Mouse (Mus musculus) midbrain, embryonic 16.5 days (tissue): ENCODE data around the gene Ifngr2. TPM values are rescaled to one million over a fixed set of nuclear protein-coding genes. Genes with fewer than 3 reads are reported as not detected.

Source experiments
- ATAC-seq: fragments of 200-750 bp; cut with Nextera tagmentation; 2 replicates; pipeline ENCODE4 v1.8.0; 2017; ENCODE audit warnings: moderate TSS enrichment
- H3K27ac ChIP-seq: fragments of 300-500 bp; sonication (generic); 2 replicates; pipeline ENCODE4 v1.5.1; 2014; ENCODE audit warnings: mild to moderate bottlenecking, low read length, mixed read lengths
- H3K27me3 ChIP-seq: fragments of 300-500 bp; sonication (generic); 2 replicates; pipeline ENCODE4 v1.6.1; 2014; ENCODE audit warnings: low read depth, low read length, mixed read lengths; ENCODE audit not compliant: control insufficient read depth, insufficient read depth
- H3K36me3 ChIP-seq: fragments of 300-500 bp; sonication (generic); 2 replicates; pipeline ENCODE4 v1.6.1; 2014; ENCODE audit warnings: mild to moderate bottlenecking, low read length, moderate library complexity, mixed read lengths; ENCODE audit not compliant: control insufficient read depth, insufficient read depth
- H3K4me1 ChIP-seq: fragments of 300-500 bp; sonication (generic); 2 replicates; pipeline ENCODE4 v1.6.1; 2014; ENCODE audit warnings: mild to moderate bottlenecking, low read length, mixed read lengths; ENCODE audit not compliant: control insufficient read depth, insufficient read depth
- H3K4me2 ChIP-seq: fragments of 300-500 bp; sonication (generic); 2 replicates; pipeline ENCODE4 v1.6.1; 2014; ENCODE audit warnings: mild to moderate bottlenecking, low read length, mixed read lengths
- H3K4me3 ChIP-seq: fragments of 300-500 bp; sonication (generic); 2 replicates; pipeline ENCODE4 v1.5.1; 2014; ENCODE audit warnings: low read depth, mild to moderate bottlenecking, low read length, moderate library complexity, mixed read lengths
- H3K9ac ChIP-seq: fragments of 300-500 bp; sonication (generic); 2 replicates; pipeline ENCODE4 v1.6.1; 2014; ENCODE audit warnings: low read depth, low read length, mixed read lengths
- H3K9me3 ChIP-seq: fragments of 300-500 bp; sonication (generic); replicated peaks from 2 replicates; pipeline ENCODE4 v1.6.1; 2014; ENCODE audit warnings: mild to moderate bottlenecking, low read length, mixed read lengths; ENCODE audit not compliant: control insufficient read depth, poor library complexity, severe bottlenecking
- WGBS: fragments of 180-500 bp; shearing (Covaris S2); extraction: QIAGEN DNeasy Blood & Tissue Kit; methylation state at CpG from one replicate; pipeline ENCODE4 v1.1.7; 2014; 5-methylcytosine and 5-hydroxymethylcytosine counted together
- polyA plus RNA-seq: library from polyadenylated mRNA; unstranded; fragments of >200 nt; fragmentation: Nextera tagmentation; extraction: Ambion mirVana; gene quantifications from 2 replicates; pipeline ENCODE4 v1.2.1, GENCODE M21; 2015

Gene Ifngr2
- polyA plus RNA-seq, 1 experiment from 2014 or later = 125 TPM

GRCm38 (mm10) chr16:91588703-91589102 lies 41.8 kb downstream of the Ifngr2 start:
- 85% methylated on average over 3 of the region's 3 CpGs for WGBS

GRCm38 (mm10) chr16:91592162-91592561 lies 45.3 kb downstream of the Ifngr2 start:
- Histone ChIP-seq H3K27ac (no peak overlapping the region), H3K9ac (no peak overlapping the region), H3K27me3 (no peaks in the 10 kb centered on the region), H3K36me3 (no peaks in the 10 kb centered on the region), H3K4me1 (peaks cover 10% of the 10 kb centered on the region), H3K4me3 (no peak overlapping the region), H3K9me3 (no peaks in the 10 kb centered on the region), H3K4me2 (no peak overlapping the region)
- 71% methylated on average over 8 of the region's 8 CpGs for WGBS
- no peak for ATAC-seq

More at GRCm38 (mm10) chr16:91588703-91589102, 41.8 kb downstream of the Ifngr2 start:
- H3K27me3 ChIP-seq = no peaks in the 10 kb centered on the region
- H3K27ac ChIP-seq = no peak overlapping the region
- ATAC-seq = no peak
- peaks cover 4% of the 10 kb centered on the region for H3K36me3 ChIP-seq
- H3K9me3 ChIP-seq = no peaks in the 10 kb centered on the region
- no peak overlapping the region for H3K4me3 ChIP-seq
- no peak overlapping the region for H3K4me2 ChIP-seq
- no peak overlapping the region for H3K9ac ChIP-seq
- no peaks in the 10 kb centered on the region for H3K4me1 ChIP-seq

GRCm38 (mm10) chr16:91593262-91593661 lies 46.4 kb downstream of the Ifngr2 start:
- Histone ChIP-seq H3K4me3 (no peak overlapping the region), H3K27me3 (no peaks in the 10 kb centered on the region), H3K9ac (no peak overlapping the region), H3K36me3 (no peaks in the 10 kb centered on the region), H3K4me2 (no peak overlapping the region), H3K4me1 (peaks cover 10% of the 10 kb centered on the region), H3K9me3 (no peaks in the 10 kb centered on the region), H3K27ac (no peak overlapping the region)
- ATAC-seq = no peak
- WGBS = 86% methylated on average over 3 of the region's 3 CpGs

- H3K36me3 ChIP-seq = no peaks in the 10 kb centered on the region
- H3K4me1 ChIP-seq = peaks cover 10% of the 10 kb centered on the region
- no peak overlapping the region for H3K27ac ChIP-seq
- ATAC-seq = no peak
- no peak overlapping the region for H3K4me3 ChIP-seq
- H3K9me3 ChIP-seq = no peaks in the 10 kb centered on the region
- 0 out of 2 replicates have a peak overlapping the region, but pooled peaks have one; percentile 14 for H3K9ac ChIP-seq
- no peak overlapping the region for H3K4me2 ChIP-seq
- 77% methylated on average over 6 of the region's 6 CpGs for WGBS
- peaks cover 3% of the 10 kb centered on the region; the same call in 1 of the 2 replicates for H3K27me3 ChIP-seq
These were observed 48.2 kb downstream of the Ifngr2 start for GRCm38 (mm10) chr16:91595076-91595475.

DNA sequence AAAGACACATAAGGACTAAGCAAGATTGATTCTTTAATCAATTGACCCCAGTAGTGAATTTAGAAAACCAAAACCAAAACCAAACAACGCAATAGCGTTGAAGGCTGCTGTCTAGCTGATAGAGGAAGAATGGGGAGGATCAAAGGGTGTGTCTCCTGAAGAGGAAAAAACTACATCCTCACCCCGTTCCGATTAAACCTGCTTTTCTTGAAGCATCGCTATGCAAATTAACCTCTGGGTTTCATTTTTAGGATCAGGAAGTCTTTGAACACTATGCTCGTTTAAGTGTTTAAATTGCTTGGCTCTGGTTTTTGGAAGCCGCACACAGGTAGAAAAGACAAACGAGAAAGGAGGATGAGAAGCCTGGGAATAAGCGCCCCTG lies 49.5 kb downstream of the Ifngr2 start:
- H3K27me3 ChIP-seq = peaks cover 3% of the 10 kb centered on the region; the same call in 1 of the 2 replicates
- H3K9me3 ChIP-seq = no peaks in the 10 kb centered on the region
- WGBS = 19% methylated on average over 9 of the region's 9 CpGs
- H3K27ac ChIP-seq = no peak overlapping the region
- no peak for ATAC-seq
- H3K9ac ChIP-seq = peak overlapping the region; percentile 87
- H3K4me1 ChIP-seq = peaks cover 10% of the 10 kb centered on the region
- H3K36me3 ChIP-seq = no peaks in the 10 kb centered on the region
- H3K4me3 ChIP-seq = peak overlapping the region; percentile 62
- H3K4me2 ChIP-seq = peak overlapping the region; percentile 85

GRCm38 (mm10) chr16:91596779-91597671 lies 50.2 kb downstream of the Ifngr2 start:
- Histone ChIP-seq H3K4me1 (peaks cover 10% of the 10 kb centered on the region), H3K4me3 (peak overlapping the region; percentile 62), H3K9me3 (no peaks in the 10 kb centered on the region), H3K36me3 (no peaks in the 10 kb centered on the region), H3K27ac (peak overlapping the region; percentile 69), H3K9ac (peak overlapping the region; percentile 87), H3K4me2 (peak overlapping the region; percentile 85), H3K27me3 (peaks cover 3% of the 10 kb centered on the region; the same call in 1 of the 2 replicates)
- no peak; the same call in 1 of the 2 replicates for ATAC-seq
- under 1% methylated on average over 58 of the region's 75 CpGs for WGBS

GRCm38 (mm10) chr16:91597672-91598010 lies 50.8 kb downstream of the Ifngr2 start, which contains the start of gene Tmem50b:
Gene Tmem50b (minus strand): TSS chr16:91597800.
- Histone ChIP-seq H3K4me1 (peaks cover 10% of the 10 kb centered on the region), H3K27me3 (peaks cover 3% of the 10 kb centered on the region; the same call in 1 of the 2 replicates), H3K4me3 (peak within 1 kb of the TSS; percentile 62), H3K27ac (peak within 1 kb of the TSS; percentile 69), H3K9me3 (no peaks in the 10 kb centered on the region), H3K36me3 (no peaks in the 10 kb centered on the region), H3K9ac (peak within 1 kb of the TSS; percentile 87), H3K4me2 (peak within 1 kb of the TSS; percentile 85)
- WGBS = 0% methylated on average over 32 of the region's 34 CpGs
- peak; percentile 99 for ATAC-seq

GRCm38 (mm10) chr16:91599242-91599641 lies 52.4 kb downstream of the Ifngr2 start:
- Histone ChIP-seq H3K9me3 (no peaks in the 10 kb centered on the region), H3K4me2 (no peak overlapping the region), H3K27me3 (peaks cover 3% of the 10 kb centered on the region; the same call in 1 of the 2 replicates), H3K4me3 (no peak overlapping the region), H3K36me3 (no peaks in the 10 kb centered on the region), H3K4me1 (peaks cover 10% of the 10 kb centered on the region), H3K27ac (no peak overlapping the region), H3K9ac (no peak overlapping the region)
- no peak for ATAC-seq

- H3K9me3 ChIP-seq = no peaks in the 10 kb centered on the region
- H3K9ac ChIP-seq = no peak overlapping the region
- ATAC-seq = no peak
- no peak overlapping the region for H3K4me2 ChIP-seq
- H3K27ac ChIP-seq = no peak overlapping the region
- 81% methylated on average over 4 of the region's 4 CpGs for WGBS
- H3K27me3 ChIP-seq = peaks cover 3% of the 10 kb centered on the region; the same call in 1 of the 2 replicates
- H3K4me3 ChIP-seq = no peak overlapping the region
- H3K4me1 ChIP-seq = peaks cover 6% of the 10 kb centered on the region
- no peaks in the 10 kb centered on the region for H3K36me3 ChIP-seq
These were observed 54.2 kb downstream of the Ifngr2 start for GRCm38 (mm10) chr16:91601081-91601480.
